Mouse (Mus musculus) midbrain, embryonic 14.5 days (tissue): Measurements from ENCODE around the gene Tssk1. TPM values are rescaled to one million over a fixed set of nuclear protein-coding genes. Genes with fewer than 3 reads are reported as not detected.

ENCODE experiments used
- ATAC-seq: fragments of 200-750 bp; cut with Nextera tagmentation; 2 replicates; pipeline ENCODE4 v1.8.0; 2017; ENCODE audit warnings: moderate number of reproducible peaks, moderate library complexity; ENCODE audit not compliant: low FRiP score, low TSS enrichment
- DNase-seq: peaks from one replicate; pipeline ENCODE4 v3.0.0-alpha.2; 2015
- H3K27ac ChIP-seq: fragments of 300-500 bp; sonication (generic); replicated peaks from 2 replicates; pipeline ENCODE4 v1.5.1; 2014; ENCODE audit warnings: mild to moderate bottlenecking, low read depth, low read length, moderate library complexity
- H3K27me3 ChIP-seq: fragments of 300-500 bp; sonication (generic); 2 replicates; pipeline ENCODE4 v1.6.1; 2014; ENCODE audit warnings: low read length, control low read depth, mixed read lengths; ENCODE audit not compliant: control insufficient read depth, insufficient read depth
- H3K36me3 ChIP-seq: fragments of 300-500 bp; sonication (generic); 2 replicates; pipeline ENCODE4 v1.6.1; 2014; ENCODE audit warnings: low read length, control low read depth; ENCODE audit not compliant: control insufficient read depth, insufficient read depth
- H3K4me1 ChIP-seq: fragments of 300-500 bp; sonication (generic); 2 replicates; pipeline ENCODE4 v1.6.1; 2014; ENCODE audit warnings: mild to moderate bottlenecking, antibody characterized with exemption, low read length, control low read depth; ENCODE audit not compliant: control insufficient read depth, insufficient read depth
- H3K4me2 ChIP-seq: fragments of 300-500 bp; sonication (generic); 2 replicates; pipeline ENCODE4 v1.6.1; 2014; ENCODE audit warnings: mild to moderate bottlenecking, low read length, moderate library complexity
- H3K4me3 ChIP-seq: fragments of 300-500 bp; sonication (generic); replicated peaks from 2 replicates; pipeline ENCODE4 v1.5.1; 2014; ENCODE audit warnings: low read depth, low read length
- H3K9ac ChIP-seq: fragments of 300-500 bp; sonication (generic); replicated peaks from 2 replicates; pipeline ENCODE4 v1.6.1; 2014; ENCODE audit warnings: mild to moderate bottlenecking, low read length, moderate library complexity
- H3K9me3 ChIP-seq: fragments of 300-500 bp; sonication (generic); 2 replicates; pipeline ENCODE4 v1.6.1; 2016; ENCODE audit warnings: low read length, control low read depth, mixed read lengths; ENCODE audit not compliant: control insufficient read depth
- WGBS: fragments of 180-500 bp; shearing (Covaris S2); extraction: QIAGEN DNeasy Blood & Tissue Kit; methylation state at CpG from one replicate; pipeline ENCODE4 v1.1.7; 2014; 5-methylcytosine and 5-hydroxymethylcytosine counted together
- polyA plus RNA-seq: library from polyadenylated mRNA; unstranded; fragments of >200 nt; fragmentation: Nextera tagmentation; extraction: Ambion mirVana; gene quantifications from 2 replicates; pipeline ENCODE4 v1.2.1, GENCODE M21; 2014

Gene Tssk1
- polyA plus RNA-seq, 1 experiment from 2014 or later, result 0.09 TPM

DNA sequence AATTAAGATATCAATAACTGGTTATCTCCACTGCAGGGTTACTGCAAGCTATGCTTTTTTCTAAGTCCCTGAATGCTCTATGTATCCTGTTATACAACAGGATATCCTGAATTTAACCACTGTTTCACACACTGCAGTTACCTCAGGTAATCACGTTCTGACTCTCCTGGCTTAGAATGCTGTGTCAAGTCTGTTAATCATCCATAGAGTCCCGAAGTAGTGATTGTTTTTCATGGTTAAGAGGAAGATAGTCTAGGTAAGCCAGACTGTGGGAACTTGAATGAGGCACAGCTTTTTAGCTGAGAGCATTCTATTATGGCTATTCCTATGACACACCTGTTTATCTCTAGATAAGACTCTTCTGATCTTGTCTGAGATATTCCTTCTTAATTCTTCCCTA is 28.7 kb upstream of the Tssk1 start:
- Histone ChIP-seq H3K4me2 (no peak overlapping the region), H3K4me3 (no peak overlapping the region), H3K4me1 (peaks cover 7% of the 10 kb centered on the region; the same call in 1 of the 2 replicates), H3K9me3 (no peaks in the 10 kb centered on the region), H3K9ac (no peak overlapping the region), H3K27ac (no peak overlapping the region), H3K36me3 (peaks cover 28% of the 10 kb centered on the region), H3K27me3 (no peaks in the 10 kb centered on the region)
- 96% methylated on average over 2 of the region's 2 CpGs for WGBS
- DNase-seq (no peak), ATAC-seq (no peak)

DNA sequence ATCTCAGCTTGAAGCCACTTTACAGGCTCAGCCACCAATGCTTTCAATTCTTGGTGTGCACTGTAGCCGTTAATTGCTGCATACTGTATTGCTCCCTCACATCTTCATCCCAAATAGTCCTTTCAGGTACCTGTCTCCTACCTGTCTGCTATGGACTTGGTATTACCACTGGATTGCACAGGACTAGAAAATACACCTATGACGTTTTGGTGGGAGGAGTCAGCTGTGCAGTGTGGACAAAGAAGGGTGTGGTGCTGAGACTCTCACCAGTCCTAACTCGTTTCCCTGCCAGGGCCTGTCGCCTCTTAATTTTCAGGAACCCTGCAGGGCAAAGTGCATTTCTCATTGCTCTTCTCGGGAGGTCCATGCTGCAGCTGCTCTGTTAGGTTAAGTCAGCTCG is 28.3 kb upstream of the Tssk1 start:
- H3K9ac ChIP-seq, result no peak overlapping the region
- H3K4me1 ChIP-seq, result peaks cover 7% of the 10 kb centered on the region; the same call in 1 of the 2 replicates
- no peaks in the 10 kb centered on the region for H3K9me3 ChIP-seq
- peaks cover 31% of the 10 kb centered on the region for H3K36me3 ChIP-seq
- H3K27me3 ChIP-seq, result no peaks in the 10 kb centered on the region
- H3K4me3 ChIP-seq, result no peak overlapping the region
- H3K4me2 ChIP-seq, result no peak overlapping the region
- ATAC-seq (no peak), DNase-seq (no peak)
- 80% methylated on average over 6 of the region's 6 CpGs for WGBS
- H3K27ac ChIP-seq, result no peak overlapping the region

DNA sequence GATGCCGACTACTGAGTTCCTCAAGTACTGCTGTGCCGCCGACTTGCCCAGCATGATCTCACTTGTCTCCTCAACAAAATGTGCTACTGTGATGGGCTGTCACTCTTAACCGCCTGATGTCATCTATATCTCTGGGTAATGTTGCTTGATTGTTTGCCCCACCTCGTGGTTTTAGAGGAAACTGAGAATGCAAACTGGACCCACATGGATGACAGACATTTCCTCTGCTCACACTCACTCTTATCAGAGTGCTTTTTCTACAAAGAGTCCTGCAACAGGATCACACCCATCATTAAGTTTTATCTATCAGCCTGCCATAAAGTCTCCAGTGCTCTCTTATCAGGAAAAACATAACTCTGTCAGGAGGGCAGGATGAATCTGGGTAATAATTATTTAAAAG is 22.8 kb upstream of the Tssk1 start:
- Histone ChIP-seq H3K4me1 (no peaks in the 10 kb centered on the region), H3K27ac (no peak overlapping the region), H3K36me3 (peaks cover 39% of the 10 kb centered on the region), H3K9me3 (no peaks in the 10 kb centered on the region), H3K9ac (no peak overlapping the region), H3K4me2 (no peak overlapping the region), H3K27me3 (no peaks in the 10 kb centered on the region), H3K4me3 (no peak overlapping the region)
- ATAC-seq (no peak), DNase-seq (no peak)
- WGBS, result 92% methylated on average over 5 of the region's 5 CpGs

DNA sequence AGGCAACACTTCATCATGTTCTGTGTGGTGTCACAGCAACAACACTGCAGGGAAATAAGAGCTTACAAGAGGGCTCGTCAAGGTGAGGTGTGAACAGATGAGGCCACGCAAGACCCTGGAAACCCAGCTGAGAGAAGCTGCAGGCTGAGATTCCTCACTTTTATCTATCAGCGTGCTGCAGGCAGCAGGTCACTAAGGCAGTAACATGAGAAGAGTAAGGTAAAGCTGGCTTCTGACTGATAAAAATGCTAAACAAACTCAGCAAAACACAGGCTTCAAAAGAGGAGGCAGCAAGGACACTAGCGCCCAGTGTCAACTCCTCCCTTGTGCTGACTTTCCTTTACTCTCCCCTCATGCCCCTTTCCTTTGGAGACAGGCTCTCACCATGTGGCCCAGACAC is 21.0 kb upstream of the Tssk1 start:
- H3K27me3 ChIP-seq, result no peaks in the 10 kb centered on the region
- H3K4me2 ChIP-seq, result no peak overlapping the region
- no peak overlapping the region for H3K27ac ChIP-seq
- H3K4me1 ChIP-seq, result no peaks in the 10 kb centered on the region
- H3K9ac ChIP-seq, result no peak overlapping the region
- DNase-seq, result no peak
- ATAC-seq, result no peak
- H3K36me3 ChIP-seq, result peaks cover 39% of the 10 kb centered on the region
- H3K4me3 ChIP-seq, result no peak overlapping the region
- 77% methylated on average over 4 of the region's 4 CpGs for WGBS
- no peaks in the 10 kb centered on the region for H3K9me3 ChIP-seq

DNA sequence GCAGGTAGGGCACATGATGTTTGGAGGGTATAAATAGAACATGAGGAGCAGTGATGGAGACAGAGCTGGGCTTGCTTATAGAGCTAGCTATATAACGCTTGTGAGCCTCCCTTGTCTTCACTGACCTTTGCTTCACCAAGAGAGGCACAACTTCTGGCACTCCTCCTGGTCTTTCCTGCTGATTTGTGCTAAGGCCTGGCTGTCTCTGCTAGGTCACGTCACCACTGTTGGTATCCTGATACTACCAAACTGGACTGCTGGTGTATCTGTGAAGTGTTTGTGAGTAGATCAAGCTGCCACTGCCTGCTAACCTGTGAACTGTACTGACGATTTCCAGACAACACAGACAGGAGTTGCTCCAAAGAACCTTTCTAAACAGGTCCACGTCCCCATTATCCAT is 18.8 kb upstream of the Tssk1 start:
- Histone ChIP-seq H3K4me1 (no peaks in the 10 kb centered on the region), H3K9me3 (no peaks in the 10 kb centered on the region), H3K27me3 (no peaks in the 10 kb centered on the region), H3K4me3 (no peak overlapping the region), H3K27ac (no peak overlapping the region), H3K4me2 (no peak overlapping the region), H3K9ac (no peak overlapping the region), H3K36me3 (peaks cover 24% of the 10 kb centered on the region)
- WGBS, result 91% methylated on average over 4 of the region's 4 CpGs
- no peak for DNase-seq
- no peak for ATAC-seq

DNA sequence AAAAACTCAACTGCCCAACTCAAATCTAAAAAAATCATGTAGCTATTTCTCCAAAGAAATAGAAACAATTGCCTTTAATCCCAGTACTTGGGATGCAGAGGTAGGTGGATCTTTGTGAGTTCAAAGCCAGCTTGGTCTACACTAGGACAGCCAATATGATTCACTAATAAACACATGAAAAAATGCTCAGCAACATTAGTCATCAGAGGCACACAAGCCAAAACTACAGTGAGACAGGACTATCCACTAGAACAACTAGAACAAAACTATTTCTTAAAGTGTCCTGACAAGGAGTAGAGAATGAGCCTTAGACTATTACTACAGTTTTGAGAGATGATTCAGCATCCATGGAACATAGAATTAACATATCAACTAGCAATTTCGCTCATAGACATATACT is 17.9 kb upstream of the Tssk1 start:
- WGBS, result 94% methylated on average over 1 of the region's 1 CpGs
- no peak for DNase-seq
- no peak overlapping the region for H3K27ac ChIP-seq
- H3K4me3 ChIP-seq, result no peak overlapping the region
- peaks cover 16% of the 10 kb centered on the region for H3K36me3 ChIP-seq
- no peak for ATAC-seq
- no peak overlapping the region for H3K9ac ChIP-seq
- no peak overlapping the region for H3K4me2 ChIP-seq
- no peaks in the 10 kb centered on the region for H3K9me3 ChIP-seq
- no peaks in the 10 kb centered on the region for H3K27me3 ChIP-seq
- no peaks in the 10 kb centered on the region for H3K4me1 ChIP-seq

DNA sequence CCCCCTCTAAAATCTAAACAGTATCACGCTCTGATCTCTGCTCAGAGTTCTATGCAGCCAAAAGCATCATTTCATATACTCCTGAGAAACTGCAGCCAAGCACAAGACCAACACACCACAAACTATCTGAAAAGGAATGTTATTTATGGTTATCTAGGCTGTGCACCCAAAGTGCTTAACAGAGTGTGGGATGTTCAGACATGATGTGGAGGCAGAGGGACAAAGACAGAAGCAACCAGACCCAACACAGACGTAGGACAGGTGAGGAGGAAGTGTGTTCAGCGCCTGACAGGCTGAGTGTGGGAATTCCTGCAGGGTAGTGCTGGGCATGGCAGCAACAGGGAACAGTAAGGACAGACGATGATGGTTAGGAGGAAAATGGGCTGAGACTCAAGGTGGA is 14.5 kb upstream of the Tssk1 start:
- H3K9me3 ChIP-seq, result no peaks in the 10 kb centered on the region
- H3K36me3 ChIP-seq, result no peaks in the 10 kb centered on the region
- ATAC-seq, result no peak
- no peak for DNase-seq
- H3K27me3 ChIP-seq, result no peaks in the 10 kb centered on the region
- H3K4me1 ChIP-seq, result no peaks in the 10 kb centered on the region
- H3K9ac ChIP-seq, result no peak overlapping the region
- no peak overlapping the region for H3K4me3 ChIP-seq
- no peak overlapping the region for H3K27ac ChIP-seq
- no peak overlapping the region for H3K4me2 ChIP-seq
- 97% methylated on average over 4 of the region's 4 CpGs for WGBS

DNA sequence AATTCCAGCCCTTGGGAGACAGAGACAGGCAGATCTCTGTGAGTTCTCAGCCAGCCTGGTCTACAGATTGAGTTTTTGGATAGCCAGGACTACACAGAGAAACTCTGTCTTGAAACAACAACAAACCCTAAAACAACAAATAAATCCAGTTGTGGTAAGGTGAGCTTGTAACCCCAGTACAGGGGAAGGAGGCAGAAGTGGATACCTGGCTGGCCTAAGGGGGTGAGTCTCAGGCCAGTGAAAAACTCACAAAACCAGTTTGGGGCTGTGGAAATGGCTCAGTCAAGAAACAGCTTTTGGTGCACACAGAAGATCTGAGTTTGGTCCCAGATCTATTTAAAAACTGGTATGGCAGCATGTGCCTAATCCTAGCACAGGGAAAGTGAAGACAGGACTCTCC is 11.8 kb upstream of the Tssk1 start:
- H3K27me3 ChIP-seq, result no peaks in the 10 kb centered on the region
- no peak for DNase-seq

DNA sequence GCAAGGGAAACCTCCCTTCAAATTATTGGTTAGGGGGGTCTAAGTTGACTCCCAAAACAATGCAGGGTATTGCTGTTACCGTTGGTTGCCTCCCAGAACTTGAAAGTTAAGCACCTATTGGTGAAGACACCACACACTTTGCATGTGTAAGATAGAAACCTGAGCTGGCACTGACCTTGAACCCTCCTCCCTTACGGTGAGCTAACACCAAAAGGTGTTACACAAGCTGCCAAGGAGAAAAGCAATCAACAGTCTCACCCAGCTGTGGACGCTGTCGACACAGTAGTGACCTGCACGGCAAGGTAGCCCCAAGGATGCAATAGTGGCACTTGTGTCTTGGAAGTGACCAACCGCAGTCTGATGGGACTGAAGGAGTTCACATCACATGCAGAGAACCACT is 9.9 kb upstream of the Tssk1 start:
- Histone ChIP-seq H3K9me3 (no peaks in the 10 kb centered on the region), H3K36me3 (no peaks in the 10 kb centered on the region), H3K4me1 (no peaks in the 10 kb centered on the region), H3K9ac (no peak overlapping the region), H3K4me3 (no peak overlapping the region), H3K4me2 (no peak overlapping the region), H3K27me3 (no peaks in the 10 kb centered on the region), H3K27ac (no peak overlapping the region)
- no peak for DNase-seq
- ATAC-seq, result no peak
- WGBS, result 97% methylated on average over 6 of the region's 6 CpGs

More for the DNA sequence above, 11.8 kb upstream of the Tssk1 start:
- Histone ChIP-seq H3K27ac (no peak overlapping the region), H3K4me1 (no peaks in the 10 kb centered on the region), H3K4me3 (no peak overlapping the region), H3K4me2 (no peak overlapping the region), H3K9ac (no peak overlapping the region), H3K9me3 (no peaks in the 10 kb centered on the region), H3K36me3 (no peaks in the 10 kb centered on the region)
- ATAC-seq, result no peak
